In genomic region chr9:43862034-43862433, GRCm38 (mm10) we compare ENCODE assay signal across 5 mouse cellular contexts.
A peak's percentile ranks its signal among the peaks of the same experiment; 100 is the strongest.
DNase-seq lines count a peak whose midpoint lies in the region; ATAC-seq lines count a peak whose summit lies in the region.
"Not testable (repeated sequence)": the region's sequence is repeated elsewhere in the genome, so short reads cannot be mapped to it uniquely, and the experiment has no call there.

No protein-coding gene starts in this region.

- peaks cover 12% of the 10 kb centered on the region for H3K4me1 ChIP-seq in limb, embryonic 13.5 days
- H3K4me1 ChIP-seq in neural tube, embryonic 15.5 days = peaks cover 18% of the 10 kb centered on the region
- H3K4me1 ChIP-seq in stomach, embryonic 15.5 days = 0 out of 2 replicates have a peak, but pooled peaks cover 10% of the 10 kb centered on the region

- not testable (repeated sequence) for ATAC-seq in limb, embryonic 13.5 days (ENCODE audit: low FRiP score, low read depth); neural tube, embryonic 15.5 days (ENCODE audit: low FRiP score); stomach, embryonic 15.5 days (ENCODE audit: insufficient read depth, low FRiP score, low read depth)

- H3K4me3 ChIP-seq in limb, embryonic 13.5 days; neural tube, embryonic 15.5 days (replicated peaks); stomach, embryonic 15.5 days (replicated peaks): not testable (repeated sequence)

- not testable (repeated sequence) for H3K27ac ChIP-seq in limb, embryonic 13.5 days; neural tube, embryonic 15.5 days (replicated peaks); stomach, embryonic 15.5 days

- 0 out of 2 replicates have a peak overlapping the region, but pooled peaks have one; percentile 9 for H3K4me2 ChIP-seq in limb, embryonic 13.5 days (replicated peaks)
- H3K4me2 ChIP-seq in neural tube, embryonic 15.5 days = peak overlapping the region; percentile 29; the same call in 1 of the 2 replicates
- H3K4me2 ChIP-seq in stomach, embryonic 15.5 days = 0 out of 2 replicates have a peak overlapping the region, but pooled peaks have one; percentile 5

- not testable (repeated sequence) for H3K36me3 ChIP-seq in limb, embryonic 13.5 days; neural tube, embryonic 15.5 days; stomach, embryonic 15.5 days

- H3K9me3 ChIP-seq in limb, embryonic 13.5 days; neural tube, embryonic 15.5 days (replicated peaks); stomach, embryonic 15.5 days: not testable (repeated sequence)

- H3K9ac ChIP-seq in limb, embryonic 13.5 days; neural tube, embryonic 15.5 days (replicated peaks); stomach, embryonic 15.5 days: not testable (repeated sequence)

- DNase-seq in ES-CJ7 (ENCODE audit: low read depth, low spot score) = peak; percentile 58
- peak; percentile 69 for DNase-seq in R1 (ENCODE audit: low read depth, low spot score)

- WGBS in limb, embryonic 13.5 days = 13% methylated on average over 11 of the region's 11 CpGs
- 17% methylated on average over 11 of the region's 11 CpGs for WGBS in neural tube, embryonic 15.5 days
- WGBS in stomach, embryonic 15.5 days = 14% methylated on average over 11 of the region's 11 CpGs

- peaks cover 55% of the 10 kb centered on the region for H3K27me3 ChIP-seq in limb, embryonic 13.5 days
- not testable (repeated sequence) for H3K27me3 ChIP-seq in neural tube, embryonic 15.5 days (replicated peaks)
- peaks cover 28% of the 10 kb centered on the region for H3K27me3 ChIP-seq in stomach, embryonic 15.5 days (replicated peaks)
